Mouse (Mus musculus) heart, embryonic 16.5 days (tissue): Measurements from ENCODE around the gene Dhx37. TPM values are rescaled to one million over a fixed set of nuclear protein-coding genes. Genes with fewer than 3 reads are reported as not detected.

Source experiments
- ATAC-seq: fragments of 200-750 bp; cut with Nextera tagmentation; replicated peaks from 2 replicates; pipeline ENCODE4 v1.8.0; 2017; ENCODE audit warnings: moderate number of reproducible peaks; ENCODE audit not compliant: insufficient read depth, low FRiP score; ENCODE audit errors: extremely low read depth
- H3K27ac ChIP-seq: fragments of 300-500 bp; sonication (generic); 2 replicates; pipeline ENCODE4 v1.5.1; 2014; ENCODE audit warnings: mild to moderate bottlenecking, low read length, control low read depth, moderate library complexity
- H3K27me3 ChIP-seq: fragments of 300-500 bp; sonication (generic); 2 replicates; pipeline ENCODE4 v1.6.1; 2014; ENCODE audit warnings: low read length, mixed read lengths; ENCODE audit not compliant: control insufficient read depth, insufficient read depth
- H3K36me3 ChIP-seq: fragments of 300-500 bp; sonication (generic); 2 replicates; pipeline ENCODE4 v1.6.1; 2014; ENCODE audit not compliant: control insufficient read depth, insufficient read depth
- H3K4me1 ChIP-seq: fragments of 300-500 bp; sonication (generic); 2 replicates; pipeline ENCODE4 v1.6.1; 2014; ENCODE audit warnings: low read length, mixed read lengths; ENCODE audit not compliant: control insufficient read depth, insufficient read depth
- H3K4me2 ChIP-seq: fragments of 300-500 bp; sonication (generic); 2 replicates; pipeline ENCODE4 v1.6.1; 2014; ENCODE audit warnings: low read depth, mild to moderate bottlenecking, control low read depth, low read length
- H3K4me3 ChIP-seq: fragments of 300-500 bp; sonication (generic); 2 replicates; pipeline ENCODE4 v1.5.1; 2014; ENCODE audit warnings: mild to moderate bottlenecking, control low read depth, low read length
- H3K9ac ChIP-seq: fragments of 300-500 bp; sonication (generic); 2 replicates; pipeline ENCODE4 v1.6.1; 2014; ENCODE audit warnings: low read length, control low read depth
- H3K9me3 ChIP-seq: fragments of 300-500 bp; sonication (generic); replicated peaks from 2 replicates; pipeline ENCODE4 v1.6.1; 2016; ENCODE audit warnings: low read length; ENCODE audit not compliant: control insufficient read depth
- WGBS: fragments of 180-500 bp; shearing (Covaris S2); extraction: QIAGEN DNeasy Blood & Tissue Kit; methylation state at CpG from one replicate; pipeline ENCODE4 v1.1.7; 2014; 5-methylcytosine and 5-hydroxymethylcytosine counted together
- microRNA-seq: library from miRNA; unstranded; fragments of <30 nt; microRNA quantifications from one replicate; pipeline ENCODE4, GENCODE M21; 2017
- polyA plus RNA-seq: library from polyadenylated mRNA; unstranded; fragments of >200 nt; fragmentation: Nextera tagmentation; extraction: Ambion mirVana; gene quantifications from 2 replicates; pipeline ENCODE4 v1.2.1, GENCODE M21; 2015

The Dhx37 gene
- polyA plus RNA-seq, 1 experiment from 2014 or later = 8.5 TPM

GRCm38 (mm10) chr5:125368568-125368967 is 65.4 kb downstream of the Dhx37 start:
- H3K9me3 ChIP-seq = 0 out of 2 replicates have a peak, but pooled peaks cover 3% of the 10 kb centered on the region
- no peak overlapping the region for H3K9ac ChIP-seq
- H3K36me3 ChIP-seq = no peaks in the 10 kb centered on the region
- ATAC-seq = peak; percentile 30; the same call in 1 of the 2 replicates
- H3K4me1 ChIP-seq = peaks cover 3% of the 10 kb centered on the region; the same call in 1 of the 2 replicates
- no peaks in the 10 kb centered on the region for H3K27me3 ChIP-seq
- WGBS = 1% methylated on average over 4 of the region's 4 CpGs
- no peak overlapping the region for H3K4me3 ChIP-seq
- no peak overlapping the region for H3K4me2 ChIP-seq
- H3K27ac ChIP-seq = no peak overlapping the region

DNA sequence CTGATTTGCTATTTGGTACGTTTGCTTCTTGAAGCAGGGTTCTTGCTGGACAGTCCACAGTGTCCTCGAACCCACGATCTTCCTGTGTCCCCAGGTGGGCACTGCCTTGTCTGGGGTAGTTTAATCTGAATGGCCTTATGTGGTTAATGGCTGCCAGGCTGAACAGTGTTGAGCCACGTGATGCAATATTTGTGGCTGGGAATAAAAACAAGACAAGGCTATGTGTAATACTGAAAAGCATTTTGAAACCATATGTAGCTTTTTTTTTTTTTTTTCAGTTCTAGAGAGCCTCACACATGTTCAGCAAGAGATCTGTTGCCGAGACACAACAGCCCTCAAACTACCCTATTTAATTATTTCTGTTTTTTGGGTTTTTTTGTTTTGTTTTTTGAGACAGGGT is 65.8 kb downstream of the Dhx37 start:
- Histone ChIP-seq H3K4me3 (no peak overlapping the region), H3K27ac (no peak overlapping the region), H3K4me2 (no peak overlapping the region), H3K4me1 (peaks cover 3% of the 10 kb centered on the region; the same call in 1 of the 2 replicates), H3K27me3 (no peaks in the 10 kb centered on the region), H3K36me3 (no peaks in the 10 kb centered on the region), H3K9ac (peak overlapping the region; percentile 25; the same call in 1 of the 2 replicates), H3K9me3 (0 out of 2 replicates have a peak, but pooled peaks cover 3% of the 10 kb centered on the region)
- 74% methylated on average over 5 of the region's 5 CpGs for WGBS
- ATAC-seq = no peak

- Histone ChIP-seq H3K9me3 (no peaks in the 10 kb centered on the region), H3K9ac (no peak overlapping the region), H3K27me3 (no peaks in the 10 kb centered on the region), H3K4me2 (no peak overlapping the region), H3K4me3 (no peak overlapping the region), H3K27ac (no peak overlapping the region), H3K36me3 (no peaks in the 10 kb centered on the region), H3K4me1 (peaks cover 3% of the 10 kb centered on the region; the same call in 1 of the 2 replicates)
- no peak for ATAC-seq
- WGBS = 68% methylated on average over 4 of the region's 4 CpGs
Observed at GRCm38 (mm10) chr5:125364851-125365429, 69.0 kb downstream of the Dhx37 start.

DNA sequence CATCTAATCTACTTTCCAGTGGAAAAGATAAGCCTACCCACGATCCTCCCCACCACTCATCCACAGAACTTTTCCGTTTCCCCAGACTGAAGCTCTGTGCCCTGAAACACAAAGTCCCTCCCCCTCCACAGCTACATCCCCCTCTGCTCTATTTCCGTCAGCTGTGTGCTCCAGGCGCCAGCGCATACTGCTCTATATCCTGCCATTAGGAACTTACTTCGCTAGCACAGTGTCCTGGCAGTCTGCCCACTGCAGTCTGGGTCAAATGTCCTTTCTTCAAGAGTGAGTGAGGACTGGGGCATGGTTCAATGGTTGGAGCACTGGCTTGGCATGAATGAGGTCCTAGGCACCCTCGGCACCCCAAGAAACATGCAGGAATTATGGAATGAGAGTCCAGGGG is 70.0 kb downstream of the Dhx37 start:
- 24% methylated on average over 7 of the region's 7 CpGs for WGBS
- Histone ChIP-seq H3K36me3 (no peaks in the 10 kb centered on the region), H3K4me2 (no peak overlapping the region), H3K27me3 (no peaks in the 10 kb centered on the region), H3K9ac (no peak overlapping the region), H3K4me3 (no peak overlapping the region), H3K27ac (peak overlapping the region; percentile 74), H3K9me3 (no peaks in the 10 kb centered on the region), H3K4me1 (peaks cover 3% of the 10 kb centered on the region; the same call in 1 of the 2 replicates)
- peak; percentile 88 for ATAC-seq

Small RNA genes within 50 kb of the gene (microRNA-seq; reads per million reads assigned to microRNA genes)
- gene Gm27551 = not detected

Other genes with a start within 250 kb of the Dhx37 start
- gene Scarb1, start 93.0 kb downstream of the Dhx37 start, polyA plus RNA-seq = 72.9 and 75.5 TPM in 2 replicates
- 0.27 and 0.30 TPM in 2 replicates for gene Gm10382, start 44.8 kb downstream of the Dhx37 start, polyA plus RNA-seq
- gene Ubc, start 43.9 kb downstream of the Dhx37 start, polyA plus RNA-seq = 928 and 945 TPM in 2 replicates
- 44.1 and 45.2 TPM in 2 replicates for gene Bri3bp, start 7.4 kb upstream of the Dhx37 start, polyA plus RNA-seq
- 15.6 and 16.7 TPM in 2 replicates for gene Aacs, start 41.7 kb upstream of the Dhx37 start, polyA plus RNA-seq
- gene Tmem132b, start 97.7 kb upstream of the Dhx37 start, polyA plus RNA-seq = 0.01 TPM in 1 of 2 replicates, not detected in the other